Mouse (Mus musculus): ENCODE results near the gene Samsn1. TPM values are rescaled to one million over a fixed set of nuclear protein-coding genes. Genes with fewer than 3 reads are reported as not detected.
A peak's percentile ranks its signal among the peaks of the same experiment; 100 is the strongest.

Gene Samsn1
- polyA plus RNA-seq (2015; fragmentation: Nextera tagmentation; extraction: Ambion mirVana) = 10.2 and 10.5 TPM in 2 replicates

- H3K27me3 ChIP-seq = no peaks in the 10 kb centered on the region
- no peak for ATAC-seq (ENCODE audit: insufficient read depth)
- 68% methylated on average over 7 of the region's 7 CpGs for WGBS (ENCODE audit: insufficient replicate concordance)
- H3K4me3 ChIP-seq (replicated peaks) = no peak within 1 kb of the TSS
- no peak within 1 kb of the TSS for H3K4me2 ChIP-seq
- H3K9me3 ChIP-seq (replicated peaks) = no peaks in the 10 kb centered on the region
- no peaks in the 10 kb centered on the region for H3K4me1 ChIP-seq (replicated peaks)
- H3K27ac ChIP-seq (replicated peaks) = no peak within 1 kb of the TSS
- H3K36me3 ChIP-seq (replicated peaks) = no peaks in the 10 kb centered on the region
- H3K9ac ChIP-seq = no peak within 1 kb of the TSS
Measured at GRCm38 (mm10) chr16:76022181-76022580, at the start of gene Samsn1. Samsn1 (minus strand) TSS chr16:76022281.

DNA sequence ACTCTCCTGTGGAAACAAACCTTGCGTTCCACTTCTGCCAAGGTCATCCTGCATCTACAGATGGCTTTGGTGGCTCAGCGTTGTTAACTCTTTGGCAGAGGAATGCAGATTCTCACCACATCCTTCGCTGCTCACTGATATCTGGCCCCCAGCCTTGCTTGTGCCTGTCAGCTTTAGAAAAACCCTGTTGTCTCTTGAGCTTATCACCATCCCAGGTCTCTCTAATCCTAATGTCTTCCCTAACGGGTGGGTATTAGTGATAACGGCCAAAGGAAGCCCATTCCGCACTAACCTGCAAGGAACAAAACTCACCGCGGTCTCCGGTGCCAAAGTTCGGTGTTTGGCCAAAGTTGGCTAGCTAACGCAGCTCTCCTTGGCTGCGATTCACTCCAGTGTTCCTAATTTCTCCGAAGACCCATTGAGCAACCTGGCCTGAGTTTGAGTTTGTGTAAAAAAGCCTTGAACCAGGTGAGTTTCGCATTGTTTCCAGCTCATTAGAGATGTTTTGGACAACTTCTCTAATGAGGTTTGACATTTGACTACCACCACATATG is 44.1 kb upstream of the Samsn1 start:
- Histone ChIP-seq H3K4me3 (replicated peaks) (no peak overlapping the region), H3K4me1 (replicated peaks) (no peaks in the 10 kb centered on the region), H3K27me3 (no peaks in the 10 kb centered on the region), H3K9ac (no peak overlapping the region), H3K9me3 (replicated peaks) (no peaks in the 10 kb centered on the region), H3K36me3 (replicated peaks) (no peaks in the 10 kb centered on the region), H3K27ac (replicated peaks) (no peak overlapping the region), H3K4me2 (no peak overlapping the region)
- WGBS (ENCODE audit: insufficient replicate concordance) = 78% methylated on average over 14 of the region's 14 CpGs
- no peak for ATAC-seq (ENCODE audit: insufficient read depth)

GRCm38 (mm10) chr16:76054976-76055375 is 32.9 kb upstream of the Samsn1 start:
- Histone ChIP-seq H3K4me1 (replicated peaks) (no peaks in the 10 kb centered on the region), H3K36me3 (replicated peaks) (no peaks in the 10 kb centered on the region), H3K27ac (replicated peaks) (no peak overlapping the region), H3K9me3 (replicated peaks) (no peaks in the 10 kb centered on the region), H3K9ac (no peak overlapping the region), H3K4me3 (replicated peaks) (no peak overlapping the region), H3K4me2 (no peak overlapping the region), H3K27me3 (no peaks in the 10 kb centered on the region)
- ATAC-seq (ENCODE audit: insufficient read depth) = no peak
- WGBS (ENCODE audit: insufficient replicate concordance) = 74% methylated on average over 7 of the region's 7 CpGs

DNA sequence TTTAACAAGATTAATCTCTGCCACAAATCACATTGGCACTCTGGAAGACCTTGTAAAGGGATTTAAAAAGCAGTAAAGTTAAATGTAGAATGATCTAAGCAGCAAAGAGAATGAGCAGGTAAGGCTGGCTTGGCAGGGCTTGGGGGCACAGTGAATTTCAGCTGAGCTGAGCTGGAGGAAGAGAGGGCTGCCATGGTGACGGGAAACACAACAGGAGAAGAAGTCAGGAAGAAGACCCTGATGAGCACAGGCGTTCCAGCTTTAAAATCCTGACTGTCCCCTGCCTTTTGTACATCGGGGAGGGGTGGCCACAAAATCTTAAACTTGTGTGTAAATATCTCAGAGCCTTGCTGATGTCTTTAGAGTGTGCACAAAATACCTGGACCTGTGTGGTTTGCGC is 32.0 kb upstream of the Samsn1 start:
- H3K4me1 ChIP-seq (replicated peaks) = no peaks in the 10 kb centered on the region
- H3K9ac ChIP-seq = no peak overlapping the region
- WGBS (ENCODE audit: insufficient replicate concordance) = 63% methylated on average over 4 of the region's 4 CpGs
- no peak overlapping the region for H3K27ac ChIP-seq (replicated peaks)
- H3K9me3 ChIP-seq (replicated peaks) = no peaks in the 10 kb centered on the region
- H3K4me2 ChIP-seq = no peak overlapping the region
- H3K27me3 ChIP-seq = no peaks in the 10 kb centered on the region
- H3K36me3 ChIP-seq (replicated peaks) = no peaks in the 10 kb centered on the region
- H3K4me3 ChIP-seq (replicated peaks) = no peak overlapping the region
- no peak for ATAC-seq (ENCODE audit: insufficient read depth)

DNA sequence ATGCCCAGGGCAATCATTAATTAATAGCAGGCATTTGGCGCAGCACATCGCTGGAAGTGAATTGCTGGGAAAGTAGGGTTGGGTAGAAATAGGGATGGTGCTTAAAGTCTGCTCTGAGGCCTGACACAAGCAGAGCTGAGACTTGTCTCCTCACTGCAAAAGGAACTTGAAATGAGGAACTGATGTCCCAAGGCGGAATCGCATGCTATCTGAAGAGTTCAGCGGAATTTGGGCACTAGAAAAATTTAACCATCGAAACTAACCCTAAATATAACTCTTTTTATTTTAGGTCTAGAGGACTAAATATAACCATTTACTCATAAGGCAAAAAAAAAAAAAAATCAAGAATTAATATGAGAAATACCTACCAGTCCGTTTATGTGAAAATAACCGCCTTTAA is 31.5 kb upstream of the Samsn1 start:
- H3K9me3 ChIP-seq (replicated peaks) = no peaks in the 10 kb centered on the region
- no peaks in the 10 kb centered on the region for H3K36me3 ChIP-seq (replicated peaks)
- H3K27me3 ChIP-seq = no peaks in the 10 kb centered on the region
- H3K4me2 ChIP-seq = no peak overlapping the region
- no peak for ATAC-seq (ENCODE audit: insufficient read depth)
- no peak overlapping the region for H3K4me3 ChIP-seq (replicated peaks)
- H3K4me1 ChIP-seq (replicated peaks) = no peaks in the 10 kb centered on the region
- WGBS (ENCODE audit: insufficient replicate concordance) = 50% methylated on average over 8 of the region's 8 CpGs
- H3K9ac ChIP-seq = no peak overlapping the region
- H3K27ac ChIP-seq (replicated peaks) = no peak overlapping the region

- H3K9me3 ChIP-seq (replicated peaks) = no peaks in the 10 kb centered on the region
- no peak overlapping the region for H3K9ac ChIP-seq
- H3K36me3 ChIP-seq (replicated peaks) = no peaks in the 10 kb centered on the region
- no peak for ATAC-seq (ENCODE audit: insufficient read depth)
- H3K4me1 ChIP-seq (replicated peaks) = no peaks in the 10 kb centered on the region
- no peak overlapping the region for H3K27ac ChIP-seq (replicated peaks)
- 61% methylated on average over 3 of the region's 3 CpGs for WGBS (ENCODE audit: insufficient replicate concordance)
- H3K4me3 ChIP-seq (replicated peaks) = no peak overlapping the region
- H3K4me2 ChIP-seq = no peak overlapping the region
- no peaks in the 10 kb centered on the region for H3K27me3 ChIP-seq
Measured at GRCm38 (mm10) chr16:76047066-76047465, 25.0 kb upstream of the Samsn1 start.

DNA sequence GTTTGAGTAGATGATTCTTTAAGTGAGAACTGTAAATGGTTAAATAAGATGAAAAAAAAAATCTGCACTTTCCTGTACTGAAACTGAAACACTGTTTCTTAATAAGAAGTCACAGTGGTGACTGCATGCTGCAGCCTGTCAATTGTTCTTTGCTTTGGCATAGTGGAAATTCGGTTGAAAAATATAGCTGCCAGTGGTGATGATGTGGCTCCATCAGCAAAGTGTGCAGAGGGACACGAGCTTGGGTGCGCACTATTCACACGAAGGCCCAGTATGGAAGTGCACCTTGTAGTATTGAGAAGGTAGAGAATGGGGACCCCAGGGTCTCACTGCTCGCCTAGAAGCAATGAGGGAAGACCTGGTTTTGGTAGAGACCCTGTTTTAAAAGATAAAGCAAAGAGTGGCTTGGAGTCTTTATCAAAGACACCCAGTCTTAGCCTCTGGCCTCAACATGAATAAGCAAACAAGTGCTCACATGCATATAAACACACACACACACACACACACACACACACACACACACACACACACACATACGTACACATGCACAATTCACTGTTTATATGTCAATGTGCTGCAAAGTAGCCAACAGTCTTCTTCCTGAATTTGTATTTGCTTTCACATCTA is 18.4 kb upstream of the Samsn1 start:
- Histone ChIP-seq H3K4me1 (replicated peaks) (peaks cover 8% of the 10 kb centered on the region; the same call in 1 of the 2 replicates), H3K9ac (no peak overlapping the region), H3K27ac (replicated peaks) (no peak overlapping the region), H3K36me3 (replicated peaks) (no peaks in the 10 kb centered on the region), H3K9me3 (replicated peaks) (no peaks in the 10 kb centered on the region), H3K4me3 (replicated peaks) (no peak overlapping the region), H3K4me2 (no peak overlapping the region), H3K27me3 (no peaks in the 10 kb centered on the region)
- ATAC-seq (ENCODE audit: insufficient read depth) = peak; percentile 44
- 41% methylated on average over 6 of the region's 6 CpGs for WGBS (ENCODE audit: insufficient replicate concordance)

GRCm38 (mm10) chr16:76019164-76019563 is 2.9 kb downstream of the Samsn1 start:
- Histone ChIP-seq H3K9ac (no peak overlapping the region), H3K4me2 (no peak overlapping the region), H3K4me1 (replicated peaks) (no peaks in the 10 kb centered on the region), H3K27me3 (no peaks in the 10 kb centered on the region), H3K4me3 (replicated peaks) (no peak overlapping the region), H3K9me3 (replicated peaks) (no peaks in the 10 kb centered on the region), H3K27ac (replicated peaks) (no peak overlapping the region), H3K36me3 (replicated peaks) (no peaks in the 10 kb centered on the region)
- 29% methylated on average over 1 of the region's 1 CpGs for WGBS (ENCODE audit: insufficient replicate concordance)
- no peak for ATAC-seq (ENCODE audit: insufficient read depth)

GRCm38 (mm10) chr16:76003812-76004389 is 18.2 kb downstream of the Samsn1 start:
- no peak for ATAC-seq (ENCODE audit: insufficient read depth)
- Histone ChIP-seq H3K4me2 (no peak overlapping the region), H3K36me3 (replicated peaks) (no peaks in the 10 kb centered on the region), H3K9me3 (replicated peaks) (no peaks in the 10 kb centered on the region), H3K27me3 (no peaks in the 10 kb centered on the region), H3K4me1 (replicated peaks) (peaks cover 12% of the 10 kb centered on the region; the same call in 1 of the 2 replicates), H3K9ac (no peak overlapping the region), H3K4me3 (replicated peaks) (no peak overlapping the region), H3K27ac (replicated peaks) (no peak overlapping the region)
- WGBS (ENCODE audit: insufficient replicate concordance) = 51% methylated on average over 9 of the region's 9 CpGs

DNA sequence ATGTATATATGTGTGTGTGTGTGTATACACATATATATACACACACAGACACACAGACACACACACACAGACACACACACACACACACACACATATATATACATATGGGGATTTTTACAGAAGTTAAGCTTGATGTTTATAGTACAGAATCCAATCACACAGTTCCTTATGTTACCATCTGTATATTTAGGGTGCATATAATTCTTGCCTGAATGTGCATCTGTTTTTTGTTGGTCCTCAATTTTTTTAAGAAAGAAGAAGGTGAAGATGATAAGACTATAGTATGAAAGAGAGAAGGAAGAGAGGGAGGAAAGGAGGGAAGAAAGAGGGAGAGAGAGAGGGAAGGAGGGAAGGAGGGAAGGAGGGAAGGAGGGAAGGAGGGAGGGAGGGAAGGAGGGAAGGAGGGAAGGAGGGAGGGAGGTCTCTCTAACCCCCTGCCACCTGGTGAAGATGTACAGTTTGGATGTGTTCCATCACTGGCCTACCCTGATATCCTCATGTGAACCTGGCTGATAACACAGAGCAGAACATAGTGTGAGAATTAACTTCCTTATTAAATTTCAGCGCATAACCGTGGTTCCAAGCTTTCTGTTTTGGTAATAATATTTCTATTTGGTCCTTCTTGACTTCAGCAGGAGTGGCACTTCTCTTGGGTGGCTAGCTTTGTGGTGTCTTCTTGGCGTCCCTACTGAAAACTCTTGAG is 19.1 kb downstream of the Samsn1 start:
- no peak overlapping the region for H3K4me3 ChIP-seq (replicated peaks)
- ATAC-seq (ENCODE audit: insufficient read depth) = peak; percentile 65
- no peak overlapping the region for H3K27ac ChIP-seq (replicated peaks)
- no peak overlapping the region for H3K9ac ChIP-seq
- no peak overlapping the region for H3K4me2 ChIP-seq
- H3K27me3 ChIP-seq = no peaks in the 10 kb centered on the region
- 29% methylated on average over 3 of the region's 3 CpGs for WGBS (ENCODE audit: insufficient replicate concordance)
- peaks cover 12% of the 10 kb centered on the region; the same call in 1 of the 2 replicates for H3K4me1 ChIP-seq (replicated peaks)
- H3K36me3 ChIP-seq (replicated peaks) = no peaks in the 10 kb centered on the region
- H3K9me3 ChIP-seq (replicated peaks) = no peaks in the 10 kb centered on the region

- no peaks in the 10 kb centered on the region for H3K9me3 ChIP-seq (replicated peaks)
- no peak overlapping the region for H3K4me3 ChIP-seq (replicated peaks)
- H3K4me1 ChIP-seq (replicated peaks) = peaks cover 12% of the 10 kb centered on the region; the same call in 1 of the 2 replicates
- H3K27me3 ChIP-seq = no peaks in the 10 kb centered on the region
- H3K27ac ChIP-seq (replicated peaks) = peak overlapping the region; percentile 68; the same call in 1 of the 2 replicates
- WGBS (ENCODE audit: insufficient replicate concordance) = 13% methylated on average over 12 of the region's 12 CpGs
- H3K4me2 ChIP-seq = peak overlapping the region; percentile 43
- no peaks in the 10 kb centered on the region for H3K36me3 ChIP-seq (replicated peaks)
- ATAC-seq (ENCODE audit: insufficient read depth) = peak; percentile 76
- no peak overlapping the region for H3K9ac ChIP-seq
Measured at GRCm38 (mm10) chr16:76002287-76002686, 19.8 kb downstream of the Samsn1 start.

Data from liver, embryonic 15.5 days (tissue).